Mouse (Mus musculus): ENCODE measurements around the gene Plxna2. TPM values are rescaled to one million over a fixed set of nuclear protein-coding genes. Genes with fewer than 3 reads are reported as not detected.

Plxna2 gene
- polyA plus RNA-seq, 1 experiment, result 1.2 TPM

DNA sequence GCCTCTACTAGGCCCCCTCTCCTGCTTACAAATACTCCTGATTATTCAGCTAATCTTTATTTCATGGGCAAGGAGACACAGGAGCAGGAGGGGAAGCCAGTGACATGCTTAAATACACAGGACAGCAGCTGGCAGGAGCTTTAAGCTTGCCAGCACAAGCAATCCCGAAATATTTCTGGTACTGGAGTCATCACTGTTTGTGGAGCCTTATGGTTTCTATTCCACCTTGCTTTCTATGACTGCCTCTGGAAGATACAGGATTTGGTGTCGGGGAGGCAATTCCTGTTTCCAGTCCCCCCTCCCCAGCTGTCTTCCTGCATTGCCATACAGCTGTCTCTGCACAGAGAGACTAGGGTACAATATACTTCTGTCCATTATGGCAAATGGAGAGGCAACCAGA is 4.7 kb downstream of the Plxna2 start:
- Histone ChIP-seq H3K27me3 (ENCODE audit: control insufficient read depth, insufficient read depth, low read length) (peaks cover 4% of the 10 kb centered on the region; the same call in 1 of the 2 replicates), H3K27ac (ENCODE audit: insufficient read depth, low read length) (no peak overlapping the region), H3K4me3 (ENCODE audit: extremely low read depth, insufficient read depth, insufficient read length) (no peak overlapping the region), H3K4me1 (ENCODE audit: control insufficient read depth, insufficient read depth, insufficient read length) (no peaks in the 10 kb centered on the region), H3K36me3 (ENCODE audit: control insufficient read depth, insufficient read depth, low read length) (no peaks in the 10 kb centered on the region)
- TF ChIP-seq CTCF (IDR thresholded peaks at IDR 0.05; ENCODE audit: extremely low read depth, insufficient read depth, insufficient read length, insufficient replicate concordance) (no peak), POLR2A (IDR thresholded peaks at IDR 0.05; ENCODE audit: low read depth, low read length) (no peak)
- 72% methylated on average over 2 of the region's 2 CpGs for WGBS
- DNase-seq (ENCODE audit: low read depth in 1 of 2, low spot score in 2 of 2), result no peak

- TF ChIP-seq POLR2A (IDR thresholded peaks at IDR 0.05; ENCODE audit: low read depth, low read length) (no peak), CTCF (IDR thresholded peaks at IDR 0.05; ENCODE audit: extremely low read depth, insufficient read depth, insufficient read length, insufficient replicate concordance) (no peak)
- H3K4me1 ChIP-seq (ENCODE audit: control insufficient read depth, insufficient read depth, insufficient read length), result no peaks in the 10 kb centered on the region
- H3K4me3 ChIP-seq (ENCODE audit: extremely low read depth, insufficient read depth, insufficient read length), result no peak overlapping the region
- WGBS, result 84% methylated on average over 3 of the region's 3 CpGs
- peaks cover 4% of the 10 kb centered on the region; the same call in 1 of the 2 replicates for H3K27me3 ChIP-seq (ENCODE audit: control insufficient read depth, insufficient read depth, low read length)
- no peak for DNase-seq (ENCODE audit: low read depth in 1 of 2, low spot score in 2 of 2)
- H3K27ac ChIP-seq (ENCODE audit: insufficient read depth, low read length), result no peak overlapping the region
- H3K36me3 ChIP-seq (ENCODE audit: control insufficient read depth, insufficient read depth, low read length), result no peaks in the 10 kb centered on the region
Observed at GRCm38 (mm10) chr1:194623641-194624040, 5.6 kb downstream of the Plxna2 start.

- Histone ChIP-seq H3K27me3 (ENCODE audit: control insufficient read depth, insufficient read depth, low read length) (peaks cover 4% of the 10 kb centered on the region; the same call in 1 of the 2 replicates), H3K27ac (ENCODE audit: insufficient read depth, low read length) (no peak overlapping the region), H3K4me3 (ENCODE audit: extremely low read depth, insufficient read depth, insufficient read length) (no peak overlapping the region), H3K36me3 (ENCODE audit: control insufficient read depth, insufficient read depth, low read length) (no peaks in the 10 kb centered on the region), H3K4me1 (ENCODE audit: control insufficient read depth, insufficient read depth, insufficient read length) (no peaks in the 10 kb centered on the region)
- TF ChIP-seq CTCF (IDR thresholded peaks at IDR 0.05; ENCODE audit: extremely low read depth, insufficient read depth, insufficient read length, insufficient replicate concordance) (no peak), POLR2A (IDR thresholded peaks at IDR 0.05; ENCODE audit: low read depth, low read length) (no peak)
- no peak for DNase-seq (ENCODE audit: low read depth in 1 of 2, low spot score in 2 of 2)
- WGBS, result 52% methylated on average over 2 of the region's 2 CpGs
Observed at GRCm38 (mm10) chr1:194624411-194624810, 6.4 kb downstream of the Plxna2 start.

GRCm38 (mm10) chr1:194624973-194625372 is 7.0 kb downstream of the Plxna2 start:
- no peaks in the 10 kb centered on the region for H3K36me3 ChIP-seq (ENCODE audit: control insufficient read depth, insufficient read depth, low read length)
- no peaks in the 10 kb centered on the region for H3K4me1 ChIP-seq (ENCODE audit: control insufficient read depth, insufficient read depth, insufficient read length)
- no peak overlapping the region for H3K4me3 ChIP-seq (ENCODE audit: extremely low read depth, insufficient read depth, insufficient read length)
- no peaks in the 10 kb centered on the region for H3K27me3 ChIP-seq (ENCODE audit: control insufficient read depth, insufficient read depth, low read length)
- no peak for DNase-seq (ENCODE audit: low read depth in 1 of 2, low spot score in 2 of 2)
- H3K27ac ChIP-seq (ENCODE audit: insufficient read depth, low read length), result no peak overlapping the region
- WGBS, result 72% methylated on average over 4 of the region's 4 CpGs
- TF ChIP-seq POLR2A (IDR thresholded peaks at IDR 0.05; ENCODE audit: low read depth, low read length) (no peak), CTCF (IDR thresholded peaks at IDR 0.05; ENCODE audit: extremely low read depth, insufficient read depth, insufficient read length, insufficient replicate concordance) (no peak)

DNA sequence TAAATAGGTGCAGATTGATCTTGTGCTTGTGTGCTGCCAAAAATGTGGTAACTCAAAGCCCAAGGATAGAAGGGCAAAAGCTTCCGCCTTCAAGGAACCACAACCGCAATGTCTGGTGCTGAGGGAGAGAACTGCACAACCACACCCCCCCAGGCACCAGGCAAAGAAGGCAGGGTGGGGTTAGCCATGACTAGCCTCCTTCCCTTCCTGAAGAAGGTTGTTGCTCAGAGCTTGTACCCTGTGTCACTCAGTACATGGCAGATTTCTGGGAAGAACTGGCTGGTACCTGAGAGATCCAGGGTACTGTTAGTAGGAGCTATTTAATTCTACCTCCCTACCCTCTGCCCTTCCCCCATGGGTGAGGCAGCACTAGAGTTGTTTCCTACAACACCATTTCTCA is 8.1 kb downstream of the Plxna2 start:
- H3K4me3 ChIP-seq (ENCODE audit: extremely low read depth, insufficient read depth, insufficient read length), result no peak overlapping the region
- WGBS, result 31% methylated on average over 2 of the region's 2 CpGs
- no peak overlapping the region for H3K27ac ChIP-seq (ENCODE audit: insufficient read depth, low read length)
- no peaks in the 10 kb centered on the region for H3K36me3 ChIP-seq (ENCODE audit: control insufficient read depth, insufficient read depth, low read length)
- DNase-seq (ENCODE audit: low read depth in 1 of 2, low spot score in 2 of 2), result no peak
- H3K27me3 ChIP-seq (ENCODE audit: control insufficient read depth, insufficient read depth, low read length), result no peaks in the 10 kb centered on the region
- H3K4me1 ChIP-seq (ENCODE audit: control insufficient read depth, insufficient read depth, insufficient read length), result no peaks in the 10 kb centered on the region
- no peak for TF ChIP-seq POLR2A (IDR thresholded peaks at IDR 0.05; ENCODE audit: low read depth, low read length)
- no peak for TF ChIP-seq CTCF (IDR thresholded peaks at IDR 0.05; ENCODE audit: extremely low read depth, insufficient read depth, insufficient read length, insufficient replicate concordance)

DNA sequence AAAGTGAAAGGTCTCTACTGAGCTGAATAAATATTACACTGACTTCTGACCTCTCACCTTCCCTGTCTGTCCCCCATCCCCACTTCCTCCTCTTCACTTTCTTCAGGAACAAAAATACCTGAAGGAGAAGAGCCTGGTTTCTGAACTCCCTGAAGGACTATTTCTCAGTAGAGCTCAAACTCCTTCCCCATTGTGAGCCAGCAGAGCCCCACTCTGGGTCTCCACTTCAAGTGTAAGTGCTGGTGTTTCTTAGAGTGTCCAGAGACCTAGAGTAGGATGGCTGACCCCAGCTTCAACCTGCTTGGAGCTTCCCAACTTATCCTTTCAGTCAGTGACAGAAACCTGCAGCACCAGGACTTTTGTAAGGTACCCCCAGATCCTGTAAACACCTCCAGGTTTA is 9.3 kb downstream of the Plxna2 start:
- Histone ChIP-seq H3K27ac (ENCODE audit: insufficient read depth, low read length) (no peak overlapping the region), H3K27me3 (ENCODE audit: control insufficient read depth, insufficient read depth, low read length) (no peaks in the 10 kb centered on the region), H3K4me3 (ENCODE audit: extremely low read depth, insufficient read depth, insufficient read length) (no peak overlapping the region), H3K36me3 (ENCODE audit: control insufficient read depth, insufficient read depth, low read length) (no peaks in the 10 kb centered on the region), H3K4me1 (ENCODE audit: control insufficient read depth, insufficient read depth, insufficient read length) (no peaks in the 10 kb centered on the region)
- DNase-seq (ENCODE audit: low read depth in 1 of 2, low spot score in 2 of 2), result no peak
- TF ChIP-seq POLR2A (IDR thresholded peaks at IDR 0.05; ENCODE audit: low read depth, low read length) (no peak), CTCF (IDR thresholded peaks at IDR 0.05; ENCODE audit: extremely low read depth, insufficient read depth, insufficient read length, insufficient replicate concordance) (no peak)

DNA sequence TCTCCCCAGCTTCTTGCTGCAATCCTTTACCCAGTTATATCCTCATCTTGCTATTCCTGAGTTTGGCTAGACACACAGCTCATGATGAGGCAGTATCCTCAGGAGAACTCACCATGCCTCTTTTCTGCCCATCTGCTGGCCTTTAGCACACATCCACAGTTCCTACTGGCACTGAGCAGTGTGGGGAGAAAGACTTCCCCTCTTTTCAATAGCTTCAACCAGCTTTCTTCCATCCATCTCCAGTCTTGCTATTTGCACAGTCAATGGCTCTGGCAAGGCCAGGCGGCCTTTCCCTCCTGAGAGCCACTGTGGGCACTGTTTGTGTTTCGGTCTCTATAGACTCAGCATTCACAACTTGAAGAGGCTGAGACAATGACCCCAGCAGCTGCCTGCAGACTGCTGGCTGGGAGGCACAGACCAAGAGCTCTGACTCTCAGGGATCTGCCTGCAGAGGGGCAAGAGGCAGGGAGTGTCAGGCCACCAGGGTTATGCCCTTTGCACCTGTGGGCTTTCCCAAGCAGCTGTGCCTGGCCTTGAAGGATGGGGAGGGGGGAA is 11.2 kb downstream of the Plxna2 start:
- no peak for DNase-seq (ENCODE audit: low read depth in 1 of 2, low spot score in 2 of 2)
- H3K4me1 ChIP-seq (ENCODE audit: control insufficient read depth, insufficient read depth, insufficient read length), result no peaks in the 10 kb centered on the region
- H3K27me3 ChIP-seq (ENCODE audit: control insufficient read depth, insufficient read depth, low read length), result no peaks in the 10 kb centered on the region
- 88% methylated on average over 2 of the region's 2 CpGs for WGBS
- H3K4me3 ChIP-seq (ENCODE audit: extremely low read depth, insufficient read depth, insufficient read length), result no peak overlapping the region
- H3K27ac ChIP-seq (ENCODE audit: insufficient read depth, low read length), result no peak overlapping the region
- no peaks in the 10 kb centered on the region for H3K36me3 ChIP-seq (ENCODE audit: control insufficient read depth, insufficient read depth, low read length)
- TF ChIP-seq CTCF (IDR thresholded peaks at IDR 0.05; ENCODE audit: extremely low read depth, insufficient read depth, insufficient read length, insufficient replicate concordance) (no peak), POLR2A (IDR thresholded peaks at IDR 0.05; ENCODE audit: low read depth, low read length) (no peak)

Data from spleen, adult 2 months (tissue).